Mouse (Mus musculus): ENCODE measurements around the gene Cdc42ep1.

- no peak for TF ChIP-seq GATA1 (IDR thresholded peaks at IDR 0.05; ENCODE audit: low read length)
- no peak for TF ChIP-seq TAL1 (IDR thresholded peaks at IDR 0.05; ENCODE audit: low read length)
Observed at GRCm38 (mm10) chr15:78849485-78849884, 7.1 kb downstream of the Cdc42ep1 start.
